Mouse (Mus musculus) cerebellum, adult 2 months (tissue): ENCODE data around the gene Chrnd. TPM values are rescaled to one million over a fixed set of nuclear protein-coding genes. Genes with fewer than 3 reads are reported as not detected.

ENCODE experiments used
- DNase-seq, 2 experiments: peaks; one replicate each; pipeline ENCODE4 v3.0.0; 2021
- H3K27ac ChIP-seq: fragments of 200-500 bp; 2 replicates; pipeline ENCODE4 v1.5.1; 2012; ENCODE audit warnings: low read length, control low read depth, inconsistent platforms; ENCODE audit not compliant: insufficient read depth
- H3K27me3 ChIP-seq: fragments of 200-500 bp; 2 replicates; pipeline ENCODE4 v1.6.1; 2012; ENCODE audit warnings: inconsistent platforms, mild to moderate bottlenecking, low read length, moderate library complexity; ENCODE audit not compliant: control insufficient read depth, insufficient read depth
- H3K4me1 ChIP-seq: fragments of 200-500 bp; 2 replicates; pipeline ENCODE4 v1.6.1; 2011; ENCODE audit warnings: low read length; ENCODE audit not compliant: control insufficient read depth, insufficient read depth
- H3K4me3 ChIP-seq: fragments of 200-500 bp; replicated peaks from 2 replicates; pipeline ENCODE3; 2011; ENCODE audit warnings: mild to moderate bottlenecking, low read depth, low read length, control low read depth; ENCODE audit not compliant: insufficient read depth
- CTCF ChIP-seq: fragments of 200-500 bp; IDR thresholded peaks from 2 replicates; pipeline ENCODE4 v1.5.1; 2011; ENCODE audit warnings: low read depth, mild to moderate bottlenecking, control low read depth, low read length, moderate library complexity, borderline replicate concordance; ENCODE audit not compliant: insufficient read depth
- POLR2A ChIP-seq: fragments of 200-500 bp; IDR thresholded peaks from 2 replicates; pipeline ENCODE4 v1.6.1; 2011; ENCODE audit warnings: low read length, control low read depth, borderline replicate concordance; ENCODE audit not compliant: insufficient read depth
- WGBS: fragments of 180-500 bp; shearing (Covaris S2); methylation state at CpG from one replicate; pipeline ENCODE4 v1.1.7; 2018; 5-methylcytosine and 5-hydroxymethylcytosine counted together
- polyA plus RNA-seq: library from polyadenylated mRNA; depleted of rRNA; stranded (reverse); fragments of >200 nt; gene quantifications from 2 replicates; pipeline ENCODE4 v1.2.3, GENCODE M21; 2012

The Chrnd gene
- polyA plus RNA-seq, 1 experiment: not detected

DNA sequence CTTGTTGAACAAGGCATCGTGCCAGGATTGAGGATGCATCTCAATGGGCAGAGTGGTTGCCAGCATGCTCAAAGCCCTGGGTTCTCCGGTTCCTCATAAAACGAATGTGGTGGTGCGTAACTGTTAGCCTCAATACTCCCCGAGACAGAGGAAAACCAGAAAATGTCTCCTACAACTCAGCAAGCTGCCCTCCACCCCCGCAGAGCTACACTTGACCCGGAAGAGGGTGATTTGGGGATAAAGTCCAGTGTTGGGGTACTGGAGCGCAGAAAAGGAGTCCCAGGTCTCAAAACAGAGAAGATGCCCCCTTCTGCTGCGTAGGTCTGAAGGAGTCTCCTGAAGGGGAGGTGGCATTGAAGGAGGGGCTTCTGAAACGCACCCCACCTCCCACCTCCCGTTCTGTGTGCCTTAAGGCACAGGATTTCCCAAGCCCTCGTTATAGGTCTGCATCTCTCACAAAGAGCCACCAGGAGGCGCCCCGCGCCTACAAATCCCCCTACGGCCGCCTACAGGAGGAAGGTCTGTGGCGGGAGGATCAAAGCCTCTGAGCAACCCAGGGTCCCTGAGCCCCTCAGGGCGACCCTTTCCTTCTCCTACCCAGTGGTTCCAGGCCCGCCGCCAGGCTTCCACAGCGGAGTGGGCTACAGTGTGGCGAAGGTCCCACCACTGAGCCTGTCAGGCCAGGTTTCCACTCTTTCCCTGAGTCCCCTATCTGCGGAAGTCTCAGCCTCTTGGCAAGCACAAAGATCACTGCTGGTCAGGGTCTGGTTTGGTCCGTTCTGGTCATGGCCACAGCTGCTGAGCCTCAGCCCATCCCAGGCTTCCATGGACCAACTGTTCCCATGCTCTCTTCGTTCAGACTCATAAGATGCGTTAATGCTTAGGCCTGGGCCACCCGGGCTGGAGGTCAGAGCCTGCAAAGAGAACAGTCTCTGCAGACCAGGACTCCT, 16.1 kb upstream of the Chrnd start:
- no peak for TF ChIP-seq POLR2A
- peak; percentile 62 for TF ChIP-seq CTCF

DNA sequence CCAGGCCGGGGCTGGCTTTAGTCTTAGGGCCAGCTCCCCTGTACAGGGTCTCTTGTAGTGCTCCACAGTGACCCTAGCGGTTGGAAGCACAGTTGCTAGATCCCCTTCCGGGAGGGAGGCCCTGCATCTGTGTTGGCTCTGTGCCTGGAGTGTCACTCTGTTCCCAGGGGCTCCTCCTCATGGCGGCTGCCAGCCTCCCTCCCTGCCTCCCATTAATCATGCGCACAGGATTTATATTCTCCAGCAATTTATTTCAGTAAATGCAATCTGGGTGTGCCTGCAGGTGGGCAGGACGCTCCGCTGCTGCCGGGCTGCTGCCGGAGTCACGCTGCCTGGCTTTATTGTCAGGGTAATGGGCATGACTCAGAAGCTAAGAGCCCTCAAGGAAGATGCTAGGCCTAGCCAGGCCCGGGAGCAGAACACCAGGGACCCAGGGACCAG, 14.5 kb upstream of the Chrnd start:
- no peak overlapping the region for H3K27ac ChIP-seq
- H3K27me3 ChIP-seq: no peaks in the 10 kb centered on the region; the same call in 1 of the 2 replicates
- DNase-seq: no peak
- no peaks in the 10 kb centered on the region for H3K4me1 ChIP-seq
- no peak overlapping the region for H3K4me3 ChIP-seq
- WGBS: 18% methylated on average over 11 of the region's 11 CpGs
- TF ChIP-seq CTCF (no peak), POLR2A (no peak)

More for the DNA sequence above, 16.1 kb upstream of the Chrnd start:
- Histone ChIP-seq H3K4me1 (no peaks in the 10 kb centered on the region), H3K27me3 (peaks cover 1% of the 10 kb centered on the region; the same call in 1 of the 2 replicates), H3K27ac (no peak overlapping the region), H3K4me3 (no peak overlapping the region)
- WGBS: 20% methylated on average over 28 of the region's 28 CpGs
- peak; percentile 17 to 52 for DNase-seq

- TF ChIP-seq POLR2A: no peak
- TF ChIP-seq CTCF: no peak
- Histone ChIP-seq H3K27me3 (no peaks in the 10 kb centered on the region), H3K4me3 (no peak overlapping the region), H3K27ac (no peak overlapping the region), H3K4me1 (no peaks in the 10 kb centered on the region)
- no peak for DNase-seq
- 69% methylated on average over 5 of the region's 5 CpGs for WGBS
Observed at GRCm38 (mm10) chr1:87180896-87181295, 9.5 kb upstream of the Chrnd start.

GRCm38 (mm10) chr1:87183013-87183412, 7.4 kb upstream of the Chrnd start, which contains the start of gene Prss56:
Gene Prss56 (plus strand): TSS chr1:87183313.
- H3K4me3 ChIP-seq: no peak within 1 kb of the TSS
- no peak for DNase-seq
- TF ChIP-seq CTCF (no peak), POLR2A (no peak)
- H3K27me3 ChIP-seq: no peaks in the 10 kb centered on the region
- 66% methylated on average over 9 of the region's 9 CpGs for WGBS
- H3K27ac ChIP-seq: no peak within 1 kb of the TSS
- no peaks in the 10 kb centered on the region for H3K4me1 ChIP-seq

- no peaks in the 10 kb centered on the region for H3K27me3 ChIP-seq
- H3K4me3 ChIP-seq: no peak overlapping the region
- no peak for DNase-seq
- WGBS: 28% methylated on average over 15 of the region's 15 CpGs
- TF ChIP-seq POLR2A (no peak), CTCF (no peak)
- no peaks in the 10 kb centered on the region for H3K4me1 ChIP-seq
- H3K27ac ChIP-seq: no peak overlapping the region
Observed at GRCm38 (mm10) chr1:87183998-87184750, 6.2 kb upstream of the Chrnd start.

GRCm38 (mm10) chr1:87184751-87185139, 5.7 kb upstream of the Chrnd start:
- TF ChIP-seq CTCF (peak; percentile 74), POLR2A (no peak)
- H3K27ac ChIP-seq: no peak overlapping the region
- H3K4me3 ChIP-seq: no peak overlapping the region
- no peaks in the 10 kb centered on the region for H3K4me1 ChIP-seq
- H3K27me3 ChIP-seq: no peaks in the 10 kb centered on the region
- peak; percentile 51 to 69 for DNase-seq
- whole genome bisulfite sequencing: 3% methylated on average over 20 of the region's 20 CpGs

GRCm38 (mm10) chr1:87185526-87185925, 4.9 kb upstream of the Chrnd start:
- Histone ChIP-seq H3K4me3 (no peak overlapping the region), H3K27me3 (no peaks in the 10 kb centered on the region), H3K4me1 (no peaks in the 10 kb centered on the region), H3K27ac (no peak overlapping the region)
- WGBS: 28% methylated on average over 13 of the region's 13 CpGs
- TF ChIP-seq CTCF (no peak), POLR2A (no peak)
- no peak for DNase-seq
